Mouse (Mus musculus) ovary, postnatal 36 days (tissue): ENCODE results near the gene Adcyap1r1.

Experiments used
- DNase-seq: peaks from one replicate; pipeline ENCODE4 v3.0.0; 2022; ENCODE audit warnings: low spot score, mixed read lengths

Gene Adcyap1r1

GRCm38 (mm10) chr6:55448976-55449678 lies 2.7 kb upstream of the Adcyap1r1 start:
- no peak for DNase-seq

DNA sequence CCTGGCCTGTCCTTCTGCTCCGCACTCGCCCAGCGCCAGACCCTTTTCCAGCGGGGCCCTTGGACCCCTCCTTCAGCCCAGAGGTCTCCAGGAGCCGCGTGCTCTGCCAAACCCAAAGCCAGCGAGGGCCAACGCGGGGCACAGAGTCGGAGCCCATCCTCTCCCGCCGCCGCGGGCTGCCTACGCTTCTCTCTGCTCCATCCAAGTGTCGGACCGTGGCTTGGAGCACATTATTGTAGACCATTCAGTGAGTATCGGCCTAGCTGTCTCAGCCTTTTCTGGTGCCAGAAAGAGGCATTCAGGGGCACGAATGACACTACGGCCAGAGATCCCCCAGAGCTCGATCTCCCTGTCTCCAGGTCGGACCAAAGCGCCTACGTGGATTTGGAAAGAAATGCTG lies 603 bp downstream of the Adcyap1r1 start:
- DNase-seq: no peak

DNA sequence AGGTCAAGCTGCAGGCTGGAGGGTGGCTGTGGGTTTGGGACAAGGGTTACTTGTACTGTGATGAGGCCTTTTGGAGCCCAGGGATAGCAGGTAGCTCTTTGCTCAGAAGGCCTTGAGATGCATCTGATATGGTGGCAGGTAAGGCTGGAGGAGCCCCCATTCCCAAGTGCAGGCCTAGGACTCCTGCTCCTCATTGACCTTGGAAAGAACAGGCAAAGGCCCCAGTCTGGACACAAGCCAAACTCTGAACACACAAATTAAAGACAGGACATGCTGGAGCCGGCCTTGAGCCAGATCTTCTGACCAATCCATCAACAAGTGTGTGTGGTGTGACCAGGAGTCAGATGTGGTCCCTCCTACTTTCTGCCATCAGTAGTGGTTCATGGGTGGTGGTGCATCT lies 1.8 kb downstream of the Adcyap1r1 start:
- no peak for DNase-seq

GRCm38 (mm10) chr6:55455641-55456040 lies 3.9 kb downstream of the Adcyap1r1 start:
- DNase-seq: no peak

- no peak for DNase-seq
These were observed 5.9 kb downstream of the Adcyap1r1 start for GRCm38 (mm10) chr6:55457727-55458126.

GRCm38 (mm10) chr6:55458156-55458555 lies 6.4 kb downstream of the Adcyap1r1 start:
- DNase-seq: no peak

GRCm38 (mm10) chr6:55459545-55460397 lies 8.0 kb downstream of the Adcyap1r1 start:
- no peak for DNase-seq

- no peak for DNase-seq
These were observed 9.4 kb downstream of the Adcyap1r1 start for GRCm38 (mm10) chr6:55461141-55461540.

DNA sequence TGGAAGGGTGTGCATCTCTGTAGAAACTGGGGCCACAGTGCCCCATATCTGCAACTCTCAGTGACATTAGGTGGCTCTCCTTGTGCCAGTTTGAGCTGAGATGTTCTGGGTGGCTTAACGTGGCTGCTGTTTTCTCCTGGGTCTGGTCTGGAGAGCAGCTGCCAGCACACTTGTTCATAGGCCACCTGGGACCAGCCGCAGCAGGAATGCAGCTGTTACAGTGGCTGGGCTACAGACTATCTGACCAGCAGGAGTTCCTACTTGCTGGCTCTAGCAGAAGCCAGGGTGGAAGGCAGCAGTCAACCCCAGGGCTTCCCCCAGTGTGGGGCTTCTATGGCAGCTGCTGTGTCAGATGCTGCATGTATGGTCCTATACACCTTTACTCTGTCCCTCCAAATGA lies 9.9 kb downstream of the Adcyap1r1 start:
- no peak for DNase-seq

GRCm38 (mm10) chr6:55462394-55462793 lies 10.6 kb downstream of the Adcyap1r1 start:
- no peak for DNase-seq

DNA sequence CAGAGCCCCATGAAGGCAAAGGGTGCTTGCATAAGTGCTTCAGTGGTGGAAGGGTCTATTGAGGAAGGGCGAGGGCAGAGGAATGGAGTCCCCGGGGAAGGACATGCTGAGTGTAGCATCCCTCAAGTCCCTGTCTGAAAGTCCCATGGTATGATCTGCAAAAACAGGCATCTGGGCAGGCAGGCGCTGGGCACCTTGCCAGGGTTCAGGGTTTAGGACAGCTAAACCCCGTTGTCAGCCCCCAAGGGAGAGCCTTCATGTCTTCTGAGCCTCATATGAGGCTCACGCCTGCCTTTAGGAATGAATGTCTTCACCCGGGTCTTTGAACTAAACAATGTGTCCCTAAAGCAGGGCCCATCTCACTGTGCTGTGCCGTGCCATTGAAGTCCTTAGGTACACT lies 12.2 kb downstream of the Adcyap1r1 start:
- no peak for DNase-seq

- peak; percentile 27 for DNase-seq
These were observed 13.5 kb downstream of the Adcyap1r1 start for GRCm38 (mm10) chr6:55465311-55465710.

- DNase-seq: no peak
These were observed 14.6 kb downstream of the Adcyap1r1 start for GRCm38 (mm10) chr6:55466301-55466761.

DNA sequence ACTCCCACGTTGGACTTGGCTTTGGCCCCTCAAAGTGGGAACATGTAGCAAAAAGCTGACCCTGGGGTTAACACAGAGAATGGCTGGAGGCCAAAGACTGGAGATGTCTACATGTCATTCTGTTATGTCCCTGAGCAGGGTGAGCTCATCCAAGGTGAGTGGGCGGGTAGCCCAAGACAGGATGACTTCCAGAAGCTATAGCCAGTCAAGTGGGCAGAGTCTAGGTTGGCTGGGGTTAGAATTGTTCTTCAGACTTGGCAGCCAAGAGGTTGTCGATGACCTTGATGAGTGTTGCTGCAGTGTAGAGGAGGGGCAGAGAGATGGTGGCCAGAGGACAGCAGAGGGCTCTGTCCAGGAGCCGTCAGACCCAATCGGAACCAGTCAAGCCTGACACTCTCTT lies 18.9 kb downstream of the Adcyap1r1 start:
- no peak for DNase-seq

GRCm38 (mm10) chr6:55472381-55472780 lies 20.6 kb downstream of the Adcyap1r1 start:
- DNase-seq: no peak

- no peak for DNase-seq
These were observed 29.2 kb downstream of the Adcyap1r1 start for GRCm38 (mm10) chr6:55480988-55481387.

GRCm38 (mm10) chr6:55482471-55482870 lies 30.7 kb downstream of the Adcyap1r1 start:
- DNase-seq: no peak

DNA sequence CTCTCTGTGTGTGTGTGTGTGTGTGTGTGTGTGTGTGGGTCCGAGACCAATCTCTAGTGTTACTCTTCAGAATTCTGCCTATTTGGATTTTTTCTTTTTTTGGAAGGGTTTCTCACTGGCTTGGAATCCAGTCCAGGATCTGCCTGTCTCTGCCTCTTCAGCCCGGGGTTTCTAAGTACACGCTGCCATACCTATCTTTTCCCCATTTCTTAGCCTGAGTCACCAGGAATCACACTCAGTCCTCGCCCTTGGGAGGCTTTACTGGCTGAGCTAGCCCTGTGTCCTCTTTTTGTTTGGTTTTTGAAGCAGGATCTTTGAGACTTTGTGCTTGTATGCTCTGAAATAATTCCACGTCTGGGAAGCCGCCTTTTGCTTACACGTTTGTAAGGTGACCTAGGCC lies 31.6 kb downstream of the Adcyap1r1 start:
- DNase-seq: no peak

- no peak for DNase-seq
These were observed 32.4 kb downstream of the Adcyap1r1 start for GRCm38 (mm10) chr6:55484224-55484623.

DNA sequence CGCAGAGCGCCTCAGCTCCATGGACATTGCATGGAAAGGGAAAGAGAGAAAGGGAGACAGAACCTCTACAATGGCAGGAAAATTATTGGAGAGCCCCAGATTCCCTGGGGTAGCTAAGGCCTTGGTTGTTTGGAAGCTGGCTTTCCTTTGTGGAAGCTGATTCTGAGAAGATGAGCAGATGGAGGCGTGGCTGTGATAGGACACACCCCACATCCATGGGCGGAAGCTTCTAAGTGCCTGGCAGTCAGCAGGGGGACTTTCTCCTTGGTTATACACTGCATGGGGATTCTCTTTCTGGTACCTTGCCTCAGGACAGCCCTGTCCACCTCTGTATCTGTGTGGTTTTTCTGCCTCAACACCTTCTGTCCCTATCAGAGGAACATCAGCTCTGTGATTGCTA lies 33.4 kb downstream of the Adcyap1r1 start:
- DNase-seq: no peak

DNA sequence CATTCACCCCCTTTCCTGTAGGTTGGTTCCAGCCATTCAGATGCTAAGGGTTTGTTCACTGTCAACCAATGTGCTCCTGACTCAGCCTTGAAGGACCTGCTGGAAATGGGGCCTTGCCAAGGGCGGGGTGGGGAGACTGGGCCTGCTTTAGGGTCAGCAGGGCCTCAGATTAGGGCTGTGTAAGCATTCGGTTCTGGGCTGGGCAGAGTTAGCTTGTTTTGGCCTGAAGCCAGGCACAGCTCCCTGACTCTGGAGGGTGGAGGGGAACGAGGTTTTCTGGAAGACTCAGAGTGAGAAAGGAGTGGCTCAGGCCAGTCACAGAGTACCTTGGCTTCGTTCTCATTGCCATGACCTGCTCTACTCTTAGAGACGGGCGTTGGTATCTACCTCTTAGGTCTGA lies 35.9 kb downstream of the Adcyap1r1 start:
- DNase-seq: peak; percentile 63

DNA sequence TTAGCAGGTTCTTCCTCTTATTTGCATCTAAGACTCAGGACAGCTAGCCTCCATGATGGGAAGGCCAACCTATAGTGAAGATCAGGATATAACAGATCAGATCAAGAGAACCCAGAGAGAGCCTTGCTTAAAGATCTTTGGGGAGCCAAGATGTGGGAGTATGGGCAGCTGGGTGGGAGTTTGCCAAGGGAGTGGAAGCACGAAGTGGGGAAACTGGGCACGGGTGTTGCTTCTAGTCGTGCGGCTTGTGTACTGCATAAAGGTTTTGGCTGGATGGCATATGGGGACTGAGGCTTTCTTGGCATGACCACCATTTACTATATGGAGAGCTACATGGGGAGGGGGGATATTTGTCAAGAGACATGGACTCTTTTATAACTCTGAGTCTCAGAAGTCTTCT lies 44.4 kb downstream of the Adcyap1r1 start:
- no peak for DNase-seq

GRCm38 (mm10) chr6:55498753-55499152 lies 47.0 kb downstream of the Adcyap1r1 start:
- DNase-seq: no peak
